ENCODE assay signal across 15 mouse cellular contexts in the genomic region with DNA sequence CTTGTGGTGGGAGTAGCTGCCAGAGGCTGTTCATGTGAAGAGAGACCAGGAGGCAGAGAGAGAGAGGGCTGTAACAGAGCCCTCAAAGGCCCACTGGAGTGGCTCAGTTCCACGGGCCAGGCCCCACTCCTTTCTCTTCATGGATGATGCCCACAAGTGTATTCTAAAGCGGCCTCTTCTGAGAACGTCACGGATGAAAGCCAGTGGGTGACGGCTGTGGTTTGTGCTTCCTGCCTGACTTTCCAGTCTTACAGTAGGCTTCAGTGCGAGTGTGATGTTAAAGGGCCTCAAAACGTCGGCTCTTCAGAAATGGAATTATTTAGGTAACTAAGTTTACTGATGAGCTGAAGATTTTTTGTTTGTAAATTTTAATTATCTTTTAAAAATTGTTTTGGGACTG.
DNase-seq lines count a peak whose midpoint lies in the region; ATAC-seq lines count a peak whose summit lies in the region.
"Had no signal": no experiment of that assay in that cellular context is flagged by ENCODE, and none has a peak within 500 bp of the region (broad histone marks: within the 10 kb centered on the region; RNA-seq: fewer than 3 reads in every experiment).

No protein-coding gene starts in this region.

- no peak overlapping the region for H3K9ac ChIP-seq in hindbrain, embryonic 11.5 days (ENCODE audit: low read depth, low read length)
- H3K9ac ChIP-seq: forebrain, embryonic 15.5 days; hindbrain, embryonic 12.5 days; liver, embryonic 13.5 days had no signal

- no peak for ATAC-seq in hindbrain, embryonic 11.5 days (ENCODE audit: low FRiP score)
- ATAC-seq: forebrain, embryonic 15.5 days had no signal

- no peaks in the 10 kb centered on the region for H3K4me1 ChIP-seq in hindbrain, embryonic 11.5 days (replicated peaks; ENCODE audit: control insufficient read depth, insufficient read depth, low read length)
- H3K4me1 ChIP-seq: forebrain, embryonic 15.5 days; hindbrain, embryonic 12.5 days; liver, embryonic 13.5 days had no signal

- H3K27me3 ChIP-seq in hindbrain, embryonic 11.5 days (ENCODE audit: control insufficient read depth, insufficient read depth, low read length), result no peaks in the 10 kb centered on the region
- H3K27me3 ChIP-seq: forebrain, embryonic 15.5 days; hindbrain, embryonic 12.5 days; liver, embryonic 13.5 days had no signal

- H3K4me3 ChIP-seq in hindbrain, embryonic 11.5 days (ENCODE audit: low read depth, low read length), result no peak overlapping the region
- H3K4me3 ChIP-seq: forebrain, embryonic 15.5 days; hindbrain, embryonic 12.5 days; liver, embryonic 13.5 days had no signal

- H3K27ac ChIP-seq in hindbrain, embryonic 11.5 days (ENCODE audit: low read depth, low read length), result no peak overlapping the region
- H3K27ac ChIP-seq: forebrain, embryonic 15.5 days; hindbrain, embryonic 12.5 days; liver, embryonic 13.5 days; macrophage had no signal

- intact Hi-C loops in heart, postnatal 10 days (cut with DNase I), result no loop called here

- DNase-seq in heart, adult 11 months, result peak; percentile 60
- DNase-seq in heart, postnatal 10 days, result no peak
- DNase-seq in T-cell, adult 2 months (ENCODE audit: low spot score), result peak; percentile 86
- DNase-seq in naive thymus-derived CD4-positive, alpha-beta T cell, adult 2 months (ENCODE audit: low read depth), result peak; percentile 89
- peak; percentile 89 for DNase-seq in thymus, postnatal 0 days (ENCODE audit: low spot score)
- no peak for DNase-seq in layer of hippocampus, postnatal 10 days (ENCODE audit: low spot score in 2 of 2)
- no peak for DNase-seq in hindbrain, embryonic 11.5 days (ENCODE audit: low spot score)
- no peak for DNase-seq in right cerebral cortex, postnatal 4 days
- DNase-seq: cerebellum, postnatal 25 days; kidney, adult 18-20 months; liver, embryonic 13.5 days had no signal

- no peak overlapping the region for H3K4me2 ChIP-seq in hindbrain, embryonic 11.5 days (replicated peaks; ENCODE audit: low read depth, low read length)
- H3K4me2 ChIP-seq: forebrain, embryonic 15.5 days; heart, embryonic 11.5 days; hindbrain, embryonic 12.5 days; liver, embryonic 13.5 days had no signal

- WGBS in hindbrain, embryonic 11.5 days, result 89% methylated on average over 8 of the region's 8 CpGs

- no peaks in the 10 kb centered on the region for H3K9me3 ChIP-seq in hindbrain, embryonic 11.5 days (ENCODE audit: control insufficient read depth, low read length)
- H3K9me3 ChIP-seq: forebrain, embryonic 15.5 days; hindbrain, embryonic 12.5 days; liver, embryonic 13.5 days had no signal

- H3K36me3 ChIP-seq in hindbrain, embryonic 11.5 days (ENCODE audit: control insufficient read depth, insufficient read depth, low read length), result no peaks in the 10 kb centered on the region
- H3K36me3 ChIP-seq: forebrain, embryonic 15.5 days; hindbrain, embryonic 12.5 days had no signal

Comparison
In these comparisons a context has a peak if more than half of its experiments do, and no peak if none do; other contexts are left out.
1. DNase-seq: peak in heart, adult 11 months (single experiment), T-cell, adult 2 months (single experiment), naive thymus-derived CD4-positive, alpha-beta T cell, adult 2 months (single experiment) and thymus, postnatal 0 days (single experiment); none in heart, postnatal 10 days (0 of 2), layer of hippocampus, postnatal 10 days (0 of 2), hindbrain, embryonic 11.5 days (single experiment) and right cerebral cortex, postnatal 4 days (single experiment).